Mouse (Mus musculus) bone marrow, adult 2 months (tissue): ENCODE data around the gene 4933406M09Rik.

Experiments
- CTCF ChIP-seq: fragments of 200-500 bp; IDR thresholded peaks from 2 replicates; pipeline ENCODE4 v1.5.1; 2011; ENCODE audit warnings: low read length, control low read depth; ENCODE audit not compliant: control insufficient read depth, insufficient read depth
- POLR2A ChIP-seq: fragments of 200-500 bp; IDR thresholded peaks from 2 replicates; pipeline ENCODE4 v1.6.1; 2011; ENCODE audit warnings: low read depth, mild to moderate bottlenecking, control low read depth, low read length, borderline replicate concordance; ENCODE audit not compliant: control insufficient read depth

GRCm38 (mm10) chr1:134339757-134340619 lies 45.8 kb upstream of the 4933406M09Rik start:
- no peak for TF ChIP-seq POLR2A
- TF ChIP-seq CTCF: no peak
